Mouse (Mus musculus): ENCODE data around the gene Crcp.

DNA sequence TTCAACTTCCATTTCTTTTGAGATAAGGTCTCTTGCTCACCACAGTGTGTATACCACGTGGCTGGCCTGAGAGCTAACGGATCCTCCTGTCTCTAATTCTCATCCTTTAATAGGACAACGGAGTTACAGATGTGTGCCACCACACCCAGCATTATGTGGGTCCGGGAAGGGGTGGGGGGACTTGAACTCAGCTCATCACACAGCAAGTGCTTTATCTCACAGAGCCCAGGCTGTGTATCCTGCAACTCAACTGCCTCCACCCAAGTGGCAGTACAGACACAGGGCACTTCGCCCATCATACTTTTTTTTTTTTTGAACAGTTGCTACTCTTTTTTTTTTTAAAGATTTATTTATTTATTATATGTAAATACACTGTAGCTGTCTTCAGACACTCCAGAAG, 37.2 kb upstream of the Crcp start:
- TF ChIP-seq CTCF (IDR thresholded peaks at IDR 0.05; ENCODE audit: low read depth, low read length): no peak
- TF ChIP-seq POLR2A (IDR thresholded peaks at IDR 0.05; ENCODE audit: borderline replicate concordance, low read depth, low read length): no peak

All from bone marrow macrophage, adult 2 months (primary cell).